Comparison of ENCODE assay signal across 9 mouse cellular contexts in the genomic region with DNA sequence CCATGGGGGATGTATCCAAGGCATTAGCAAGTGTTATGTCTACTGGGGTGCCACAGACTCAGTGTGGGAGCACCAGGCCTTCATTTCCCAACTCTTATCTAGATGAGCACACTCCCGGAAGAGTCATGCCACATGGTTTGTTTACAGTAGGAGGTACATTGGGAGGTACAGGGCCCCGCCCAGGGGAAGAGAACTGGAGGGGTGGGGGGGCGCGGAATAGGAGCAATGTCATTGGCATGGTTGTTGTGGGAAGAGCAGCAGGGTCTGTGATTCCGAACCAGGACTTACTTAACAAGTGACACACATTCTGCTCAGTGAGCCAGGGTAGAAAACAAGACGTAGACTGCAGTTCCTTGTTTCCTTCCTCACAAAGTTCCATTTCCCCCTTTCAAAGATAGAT.
DNase-seq lines count a peak whose midpoint lies in the region; ATAC-seq and TF ChIP-seq lines count a peak whose summit lies in the region.
"Had no signal": no experiment of that assay in that cellular context is flagged by ENCODE, and none has a peak within 500 bp of the region (broad histone marks: within the 10 kb centered on the region; RNA-seq: fewer than 3 reads in every experiment).

No protein-coding gene starts in this region.

- H3K27me3 ChIP-seq in heart, embryonic 10.5 days (ENCODE audit: insufficient read depth, poor library complexity, severe bottlenecking): no peaks in the 10 kb centered on the region
- H3K27me3 ChIP-seq in liver, postnatal 0 days (ENCODE audit: insufficient read depth, low read length): no peaks in the 10 kb centered on the region
- no peaks in the 10 kb centered on the region for H3K27me3 ChIP-seq in stomach, embryonic 14.5 days (ENCODE audit: control insufficient read depth, insufficient read depth, low read length)
- H3K27me3 ChIP-seq: embryonic facial prominence, embryonic 15.5 days had no signal

- H3K4me1 ChIP-seq in heart, embryonic 10.5 days: no peaks in the 10 kb centered on the region
- peaks cover 3% of the 10 kb centered on the region; the same call in 1 of the 2 replicates for H3K4me1 ChIP-seq in cortical plate, adult 2 months (ENCODE audit: control insufficient read depth, insufficient read depth, low read length)
- H3K4me1 ChIP-seq in liver, postnatal 0 days (ENCODE audit: insufficient read depth): peaks cover 13% of the 10 kb centered on the region
- 0 out of 2 replicates have a peak, but pooled peaks cover 4% of the 10 kb centered on the region for H3K4me1 ChIP-seq in stomach, embryonic 14.5 days (ENCODE audit: control insufficient read depth, insufficient read depth, low read length)

- WGBS in heart, embryonic 10.5 days: 71% methylated on average over 6 of the region's 6 CpGs
- WGBS in liver, postnatal 0 days (ENCODE audit: insufficient replicate concordance): 28% methylated on average over 6 of the region's 6 CpGs
- 83% methylated on average over 6 of the region's 6 CpGs for WGBS in stomach, embryonic 14.5 days

- H3K9ac ChIP-seq in liver, postnatal 0 days (replicated peaks): no peak overlapping the region
- H3K9ac ChIP-seq in stomach, embryonic 14.5 days (replicated peaks; ENCODE audit: low read depth, low read length): no peak overlapping the region
- H3K9ac ChIP-seq: embryonic facial prominence, embryonic 15.5 days had no signal

- peak; percentile 49 to 65 for DNase-seq in heart, adult 18-20 months
- DNase-seq in heart, embryonic 10.5 days (ENCODE audit: low spot score): no peak
- peak; percentile 67 for DNase-seq in liver, postnatal 0 days
- no peak for DNase-seq in frontal cortex, postnatal 25 days (ENCODE audit: low spot score in 2 of 2)
- no peak for DNase-seq in cerebellum, adult 11-12 months
- DNase-seq in layer of hippocampus, adult 8-10 months (ENCODE audit: low spot score in 2 of 2): no peak

- no peaks in the 10 kb centered on the region for H3K9me3 ChIP-seq in heart, embryonic 10.5 days
- no peaks in the 10 kb centered on the region for H3K9me3 ChIP-seq in liver, postnatal 0 days (ENCODE audit: low read length)
- no peaks in the 10 kb centered on the region for H3K9me3 ChIP-seq in stomach, embryonic 14.5 days (ENCODE audit: control insufficient read depth, low read depth, low read length)
- H3K9me3 ChIP-seq: embryonic facial prominence, embryonic 15.5 days had no signal

- H3K4me3 ChIP-seq in heart, embryonic 10.5 days: no peak overlapping the region
- no peak overlapping the region for H3K4me3 ChIP-seq in cortical plate, adult 2 months (ENCODE audit: insufficient read depth, low read length)
- no peak overlapping the region for H3K4me3 ChIP-seq in liver, postnatal 0 days (ENCODE audit: low read depth, low read length)
- no peak overlapping the region for H3K4me3 ChIP-seq in stomach, embryonic 14.5 days (ENCODE audit: low read depth, low read length)
- H3K4me3 ChIP-seq: embryonic facial prominence, embryonic 15.5 days had no signal

- H3K27ac ChIP-seq in heart, embryonic 10.5 days: no peak overlapping the region; the same call in 1 of the 2 replicates
- H3K27ac ChIP-seq in cortical plate, adult 2 months (ENCODE audit: insufficient read depth, low read length): peak overlapping the region; percentile 81
- peak overlapping the region; percentile 79 for H3K27ac ChIP-seq in liver, postnatal 0 days (ENCODE audit: low read depth)
- peak overlapping the region; percentile 21; the same call in 1 of the 2 replicates for H3K27ac ChIP-seq in stomach, embryonic 14.5 days (ENCODE audit: low read length)
- H3K27ac ChIP-seq: embryonic facial prominence, embryonic 15.5 days had no signal

- TF ChIP-seq EP300 in liver, postnatal 0 days (IDR thresholded peaks at IDR 0.05; ENCODE audit: low read depth): 0 out of 2 replicates have a peak, but pooled peaks have one; percentile 18

- no peak overlapping the region for H3K4me2 ChIP-seq in liver, postnatal 0 days (ENCODE audit: low read depth, low read length)
- H3K4me2 ChIP-seq in stomach, embryonic 14.5 days (replicated peaks; ENCODE audit: low read depth, low read length): no peak overlapping the region
- H3K4me2 ChIP-seq: embryonic facial prominence, embryonic 15.5 days had no signal

- TF ChIP-seq CTCF in cortical plate, adult 2 months (IDR thresholded peaks at IDR 0.05; ENCODE audit: extremely low read depth, insufficient read depth, low read length): no peak
- TF ChIP-seq CTCF in liver, postnatal 0 days (IDR thresholded peaks at IDR 0.05; ENCODE audit: low read depth): no peak

- TF ChIP-seq POLR2A in cortical plate, adult 2 months (IDR thresholded peaks at IDR 0.05; ENCODE audit: extremely low read depth, insufficient read depth, low read length): no peak

- peaks cover 7% of the 10 kb centered on the region; the same call in 1 of the 2 replicates for H3K36me3 ChIP-seq in heart, embryonic 10.5 days
- no peaks in the 10 kb centered on the region for H3K36me3 ChIP-seq in liver, postnatal 0 days (replicated peaks; ENCODE audit: insufficient read depth, low read length)
- H3K36me3 ChIP-seq in stomach, embryonic 14.5 days (ENCODE audit: control insufficient read depth, insufficient read depth, low read length): no peaks in the 10 kb centered on the region
- H3K36me3 ChIP-seq: embryonic facial prominence, embryonic 15.5 days had no signal

- ATAC-seq in liver, postnatal 0 days: peak; percentile 82
- ATAC-seq in stomach, embryonic 14.5 days (ENCODE audit: insufficient number of reproducible peaks, insufficient read depth, low FRiP score, low read depth): no peak; the same call in 1 of the 2 replicates

Comparison
In these comparisons a context has a peak if more than half of its experiments do, and no peak if none do; other contexts are left out.
1. DNase-seq: peak in heart, adult 18-20 months (2 of 2) and liver, postnatal 0 days (single experiment); none in heart, embryonic 10.5 days (single experiment), frontal cortex, postnatal 25 days (0 of 2), cerebellum, adult 11-12 months (single experiment) and layer of hippocampus, adult 8-10 months (0 of 2).